Mouse (Mus musculus) lung, postnatal 36 days (tissue): ENCODE data around the gene Abl2.

Experiments
- DNase-seq: peaks from one replicate; pipeline ENCODE4 v3.0.0; 2022; ENCODE audit warnings: mixed read lengths

Gene Abl2

GRCm38 (mm10) chr1:156672720-156673475 is 114.3 kb downstream of the Abl2 start:
- DNase-seq: peak; percentile 68

GRCm38 (mm10) chr1:156673476-156674194 is 115.0 kb downstream of the Abl2 start:
- DNase-seq: peak; percentile 60

GRCm38 (mm10) chr1:156674195-156675000 is 115.8 kb downstream of the Abl2 start, which contains the start of gene Tor3a:
TSS of gene Tor3a (minus strand) at chr1:156674356.
- DNase-seq: peak; percentile 92

GRCm38 (mm10) chr1:156676171-156676570 is 117.6 kb downstream of the Abl2 start:
- peak; percentile 85 for DNase-seq

- DNase-seq: no peak
These were observed 118.0 kb downstream of the Abl2 start for GRCm38 (mm10) chr1:156676596-156676995.

- DNase-seq: no peak
These were observed 118.6 kb downstream of the Abl2 start for GRCm38 (mm10) chr1:156677230-156677629.

GRCm38 (mm10) chr1:156679599-156679998 is 121.0 kb downstream of the Abl2 start:
- no peak for DNase-seq

GRCm38 (mm10) chr1:156686025-156686661 is 127.6 kb downstream of the Abl2 start:
- no peak for DNase-seq
